Mouse (Mus musculus): Measurements from ENCODE around the gene Pnpla8.
A peak's percentile ranks its signal among the peaks of the same experiment; 100 is the strongest.
"Not testable (repeated sequence)": the region's sequence is repeated elsewhere in the genome, so short reads cannot be mapped to it uniquely, and the experiment has no call there.

Gene Pnpla8

DNA sequence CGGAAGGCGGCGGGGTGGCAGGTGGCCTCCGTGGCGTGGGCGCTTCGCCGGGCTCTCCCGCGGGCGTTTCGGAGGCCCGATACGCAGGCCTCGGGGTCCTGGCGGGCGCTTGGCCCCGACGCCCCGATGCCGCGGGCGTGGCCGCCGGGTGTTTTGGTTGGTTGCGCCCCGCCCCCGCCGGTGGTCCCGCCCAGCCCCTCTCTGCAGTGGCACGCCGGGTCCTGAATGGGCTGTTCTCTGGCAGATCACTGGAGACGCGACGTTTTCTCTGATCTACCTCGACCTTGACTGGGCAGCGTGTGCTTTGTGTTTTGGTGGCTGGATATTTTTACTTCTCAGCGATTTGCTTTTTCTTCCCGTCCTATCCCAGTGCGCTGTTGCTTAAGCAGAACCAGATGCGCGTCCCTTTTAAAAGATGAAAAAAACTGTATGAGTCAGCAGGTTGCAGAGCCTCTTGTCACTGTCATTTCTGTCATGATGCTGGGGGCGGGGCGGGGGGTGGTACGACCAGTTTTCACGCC, 48.2 kb downstream of the Pnpla8 start:
- no peak for DNase-seq (ENCODE audit: low spot score in 2 of 2)

DNA sequence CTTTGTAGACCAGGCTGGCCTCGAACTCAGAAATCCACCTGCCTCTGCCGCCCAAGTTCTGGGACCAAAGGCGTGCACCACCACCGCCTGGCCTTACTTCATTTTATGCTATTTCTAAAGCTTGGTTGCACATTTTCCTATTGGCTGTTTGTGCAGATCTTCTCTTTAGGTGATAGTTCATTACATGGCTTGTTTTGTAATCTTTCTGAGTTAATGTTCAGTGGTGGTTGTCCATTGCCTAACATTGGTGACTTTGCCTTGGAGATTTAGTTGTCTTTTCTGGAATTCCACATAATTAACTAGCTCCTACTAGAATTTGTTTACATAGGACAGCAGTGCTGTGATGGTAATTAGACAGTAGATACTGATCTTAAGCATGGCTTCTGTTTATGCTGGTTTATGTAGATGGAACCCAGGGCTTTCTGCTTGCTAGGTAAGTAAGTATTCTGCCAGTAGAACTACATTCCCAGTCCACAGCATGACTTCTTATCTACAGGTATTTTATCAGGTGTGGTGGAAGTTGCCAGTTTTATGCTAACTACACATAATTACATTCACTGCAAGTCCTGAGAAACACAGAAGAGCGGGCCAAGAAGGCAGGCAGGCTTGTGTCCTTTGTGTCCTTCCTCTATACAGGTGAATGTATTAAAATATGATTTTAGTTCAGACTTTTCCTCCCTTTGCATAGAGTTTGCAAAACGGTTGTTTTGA, 53.1 kb downstream of the Pnpla8 start:
- no peak for DNase-seq (ENCODE audit: low spot score in 2 of 2)

DNA sequence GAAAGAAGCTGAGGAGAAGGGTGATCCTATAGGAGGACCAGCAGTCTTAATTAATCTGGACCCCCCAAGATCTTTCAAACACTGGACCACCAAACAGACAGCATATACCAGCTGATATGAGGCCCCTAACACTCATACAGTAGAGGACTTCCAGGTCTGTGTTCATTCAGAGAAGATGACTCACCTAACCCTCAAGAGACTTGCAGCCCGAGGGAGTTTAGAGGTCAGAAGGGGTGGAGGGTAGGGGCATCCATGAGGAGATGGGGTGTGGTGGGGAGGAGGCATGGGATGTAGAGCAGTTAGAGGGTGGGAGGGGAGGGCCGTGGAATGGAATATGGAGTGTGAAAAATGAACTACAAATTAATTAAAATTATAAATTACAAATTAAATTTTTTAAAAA, 59.0 kb downstream of the Pnpla8 start:
- DNase-seq (ENCODE audit: low spot score in 2 of 2) = not testable (repeated sequence)

DNA sequence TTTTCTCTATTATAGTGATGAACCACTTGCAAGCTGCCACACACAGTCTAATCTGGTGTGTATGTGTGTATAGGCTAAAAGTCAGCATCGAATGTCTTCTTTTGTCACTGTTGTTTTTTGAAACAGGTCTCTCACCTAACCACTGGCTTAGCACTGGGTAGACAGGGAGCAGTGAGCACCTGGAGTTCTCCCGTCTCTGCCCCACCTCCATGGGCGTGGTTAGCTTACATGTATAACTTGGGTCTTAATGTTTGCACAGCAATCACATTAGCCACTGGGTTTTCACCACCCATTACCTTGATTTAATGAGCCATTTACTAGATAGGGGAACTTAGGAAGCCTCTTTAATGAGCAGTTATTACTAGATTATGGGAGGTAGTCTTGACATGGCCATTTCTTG, 60.4 kb downstream of the Pnpla8 start:
- no peak for DNase-seq (ENCODE audit: low spot score in 2 of 2)

DNA sequence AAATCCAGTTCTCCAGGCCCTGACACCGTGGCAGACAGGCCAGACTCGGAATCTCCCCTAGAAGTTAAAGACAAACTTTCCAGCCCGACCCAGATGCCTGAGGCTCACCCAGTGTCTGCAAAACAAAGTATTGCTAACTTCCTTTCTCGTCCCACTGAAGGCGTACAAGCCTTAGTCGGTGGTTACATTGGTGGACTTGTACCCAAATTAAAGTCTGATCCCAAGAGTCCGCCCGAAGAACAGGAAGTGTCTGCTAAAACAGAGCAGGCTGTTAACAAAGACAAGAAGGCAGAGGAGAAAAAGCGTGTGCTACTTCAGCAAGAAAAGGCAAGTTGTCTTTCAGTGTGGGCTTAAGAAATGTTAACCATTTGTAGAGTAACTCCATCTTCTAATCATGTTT, 62.2 kb downstream of the Pnpla8 start:
- no peak for DNase-seq (ENCODE audit: low spot score in 2 of 2)

DNA sequence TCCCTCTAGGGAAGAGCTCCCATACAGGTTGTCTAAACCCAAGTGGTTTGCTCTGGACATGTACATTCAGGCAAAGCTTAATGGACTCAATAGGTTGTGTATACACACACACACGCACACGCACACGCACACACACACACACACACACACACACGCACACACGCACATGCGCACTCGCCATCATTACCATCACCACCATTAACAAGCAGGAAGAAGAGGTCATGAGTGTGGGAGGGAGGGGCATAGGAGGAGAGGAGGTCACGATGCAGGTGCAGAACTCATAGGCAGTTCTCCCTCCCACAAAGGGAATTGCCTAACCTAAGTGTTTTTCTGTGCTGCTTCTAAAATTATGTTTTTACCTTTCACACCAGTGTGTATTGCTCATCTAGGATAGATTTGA, 65.8 kb downstream of the Pnpla8 start:
- no peak for DNase-seq (ENCODE audit: low spot score in 2 of 2)

DNA sequence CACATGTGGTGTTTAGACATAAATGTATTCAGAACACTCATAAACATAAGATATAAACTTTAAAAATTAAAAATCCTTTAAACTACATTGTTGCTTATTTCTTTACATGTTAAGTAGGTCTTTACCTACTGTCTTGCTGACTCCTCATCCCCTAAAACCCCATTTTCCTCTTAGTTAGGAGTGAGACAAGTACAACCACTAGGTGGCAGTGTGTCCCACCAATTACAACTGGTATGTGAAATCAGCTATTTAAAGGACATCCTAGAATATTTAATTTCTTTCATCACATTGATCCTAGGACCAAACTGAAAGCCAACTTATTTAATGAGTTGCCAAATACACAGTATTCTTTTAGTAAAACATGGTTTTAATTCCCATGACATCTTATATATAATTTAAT, 71.1 kb downstream of the Pnpla8 start:
- DNase-seq (ENCODE audit: low spot score in 2 of 2) = peak in 1 of 2 experiments; percentile 9

DNA sequence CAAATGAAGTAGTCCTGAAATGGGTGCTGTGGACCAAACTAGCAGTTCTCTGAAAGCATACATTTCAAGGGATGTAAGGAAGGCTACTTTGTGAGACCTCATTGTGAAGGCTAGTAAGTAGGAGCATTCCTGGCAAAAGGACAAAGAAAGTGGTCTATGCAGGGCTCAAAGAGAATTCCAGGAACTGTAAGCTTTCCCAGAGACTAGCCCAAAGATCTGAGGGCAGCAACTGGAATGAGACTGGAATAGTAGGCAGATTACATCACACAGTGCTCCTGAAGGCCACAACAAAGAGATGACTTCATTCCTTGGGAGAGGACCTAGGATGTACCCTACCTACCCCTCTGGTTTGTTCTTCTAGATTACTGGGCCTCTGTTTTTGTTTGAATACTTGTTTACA, 79.6 kb downstream of the Pnpla8 start:
- no peak for DNase-seq (ENCODE audit: low spot score in 2 of 2)

DNA sequence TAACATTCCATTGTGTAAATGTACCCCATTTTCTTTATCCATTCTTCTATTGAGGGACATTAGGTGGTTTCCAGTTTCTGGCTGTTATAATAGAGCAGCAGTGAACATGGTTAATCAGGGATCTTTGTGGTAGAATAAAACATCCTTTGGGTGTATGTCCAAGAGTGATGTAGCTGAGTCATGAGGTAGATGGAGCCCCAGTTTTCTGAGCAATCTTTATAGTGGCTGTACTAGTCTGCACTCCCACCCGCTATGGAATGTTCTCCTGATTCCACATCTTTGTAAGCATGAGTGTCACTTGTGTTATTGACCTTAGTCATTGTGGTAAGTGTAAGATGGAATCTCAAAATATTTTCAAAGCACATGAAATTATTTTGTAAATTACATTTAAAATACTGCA, 82.8 kb downstream of the Pnpla8 start:
- no peak for DNase-seq (ENCODE audit: low spot score in 2 of 2)

DNA sequence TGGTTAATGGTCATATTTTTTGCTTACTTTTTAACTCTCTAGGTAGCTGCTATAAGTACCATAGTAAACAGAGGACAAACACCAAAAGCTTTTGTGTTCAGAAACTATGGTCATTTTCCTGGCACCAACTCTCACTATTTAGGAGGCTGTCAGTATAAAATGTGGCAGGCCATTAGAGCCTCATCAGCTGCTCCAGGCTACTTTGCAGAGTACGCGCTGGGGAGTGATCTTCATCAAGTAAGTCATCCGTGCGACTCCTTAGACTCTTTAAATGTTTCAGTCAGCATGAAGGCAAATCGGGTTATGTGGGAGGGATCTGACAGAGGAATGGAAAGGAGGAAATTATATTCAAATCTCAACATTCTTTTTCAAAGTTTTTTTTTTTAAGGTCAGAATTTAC, 83.7 kb downstream of the Pnpla8 start:
- DNase-seq (ENCODE audit: low spot score in 2 of 2) = no peak

DNA sequence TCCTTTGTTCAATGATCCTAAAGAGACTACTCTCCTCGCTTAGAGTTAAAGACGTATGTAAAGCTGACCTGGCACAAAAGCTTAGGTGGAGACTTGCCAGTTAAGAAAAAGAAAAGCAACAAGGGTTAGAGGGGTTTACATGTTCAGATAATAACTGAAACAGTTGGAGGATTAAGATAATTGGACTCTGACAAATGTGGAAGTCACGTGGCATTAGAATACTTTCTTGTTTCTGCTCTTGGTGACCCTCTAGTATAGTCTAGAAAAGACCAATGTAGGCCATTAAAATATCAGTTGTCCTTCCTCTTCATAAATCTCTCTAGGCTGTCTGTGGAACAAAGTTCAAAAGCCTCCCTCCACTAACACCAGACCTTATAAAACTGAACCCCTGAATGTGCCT, 87.1 kb downstream of the Pnpla8 start:
- no peak for DNase-seq (ENCODE audit: low spot score in 2 of 2)

DNA sequence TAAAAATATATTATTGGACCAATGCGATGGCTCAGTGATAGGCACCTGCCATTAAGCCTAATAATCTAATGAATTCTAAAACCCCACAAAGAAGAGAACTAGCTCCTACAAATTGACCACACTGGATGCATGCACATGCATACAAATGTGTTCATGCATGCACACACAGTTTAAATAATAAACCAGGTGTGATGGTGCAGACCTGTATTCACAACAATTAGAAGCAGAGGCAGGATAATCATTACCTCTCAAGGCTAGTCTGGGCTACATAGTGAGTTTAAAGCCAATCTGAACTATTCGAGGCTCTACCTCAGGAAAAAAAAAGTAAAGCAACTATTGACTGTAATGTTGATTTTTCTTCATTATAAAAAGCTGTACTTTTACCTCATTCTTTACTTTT, 94.0 kb downstream of the Pnpla8 start:
- no peak for DNase-seq (ENCODE audit: low spot score in 2 of 2)

DNA sequence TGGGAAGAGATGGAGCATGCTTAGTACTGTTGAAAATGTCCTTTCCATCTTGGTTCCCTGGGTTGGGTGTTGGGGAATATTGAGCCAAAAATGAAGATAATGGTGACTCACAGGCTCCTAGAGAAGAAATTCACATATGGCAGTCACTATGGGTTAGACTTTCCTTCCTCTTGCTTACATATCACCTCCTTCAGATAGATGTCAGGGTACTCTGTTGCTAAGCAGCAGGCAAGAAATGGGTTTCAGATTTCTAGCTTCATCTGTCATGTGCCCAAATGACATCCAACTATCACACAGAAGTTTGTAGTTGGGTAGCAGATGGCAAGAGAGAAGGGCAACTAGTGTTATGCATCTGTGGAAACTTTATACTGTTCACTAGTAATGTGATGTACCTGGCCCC, 103.9 kb downstream of the Pnpla8 start:
- DNase-seq (ENCODE audit: low spot score in 2 of 2) = no peak

DNA sequence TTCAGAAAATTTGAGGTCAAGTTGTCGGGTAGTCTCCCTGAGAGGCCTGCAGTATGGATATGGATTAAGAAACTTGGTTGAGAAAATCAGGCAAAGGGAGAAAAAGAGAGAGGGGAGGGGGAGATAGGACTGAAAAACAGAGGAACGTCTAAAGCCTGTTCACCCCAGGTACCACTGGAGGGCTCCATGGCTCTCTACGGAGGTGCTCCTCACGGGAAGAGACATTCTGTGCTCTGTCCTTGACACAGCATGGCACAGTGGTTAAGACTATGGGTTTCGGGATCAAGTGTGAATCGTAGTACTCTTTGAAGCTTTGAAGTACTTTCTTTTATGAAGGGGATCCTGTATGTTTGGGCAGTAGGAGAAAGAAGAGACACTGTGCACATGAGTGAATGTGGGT, 106.3 kb downstream of the Pnpla8 start:
- DNase-seq (ENCODE audit: low spot score in 2 of 2) = no peak

DNA sequence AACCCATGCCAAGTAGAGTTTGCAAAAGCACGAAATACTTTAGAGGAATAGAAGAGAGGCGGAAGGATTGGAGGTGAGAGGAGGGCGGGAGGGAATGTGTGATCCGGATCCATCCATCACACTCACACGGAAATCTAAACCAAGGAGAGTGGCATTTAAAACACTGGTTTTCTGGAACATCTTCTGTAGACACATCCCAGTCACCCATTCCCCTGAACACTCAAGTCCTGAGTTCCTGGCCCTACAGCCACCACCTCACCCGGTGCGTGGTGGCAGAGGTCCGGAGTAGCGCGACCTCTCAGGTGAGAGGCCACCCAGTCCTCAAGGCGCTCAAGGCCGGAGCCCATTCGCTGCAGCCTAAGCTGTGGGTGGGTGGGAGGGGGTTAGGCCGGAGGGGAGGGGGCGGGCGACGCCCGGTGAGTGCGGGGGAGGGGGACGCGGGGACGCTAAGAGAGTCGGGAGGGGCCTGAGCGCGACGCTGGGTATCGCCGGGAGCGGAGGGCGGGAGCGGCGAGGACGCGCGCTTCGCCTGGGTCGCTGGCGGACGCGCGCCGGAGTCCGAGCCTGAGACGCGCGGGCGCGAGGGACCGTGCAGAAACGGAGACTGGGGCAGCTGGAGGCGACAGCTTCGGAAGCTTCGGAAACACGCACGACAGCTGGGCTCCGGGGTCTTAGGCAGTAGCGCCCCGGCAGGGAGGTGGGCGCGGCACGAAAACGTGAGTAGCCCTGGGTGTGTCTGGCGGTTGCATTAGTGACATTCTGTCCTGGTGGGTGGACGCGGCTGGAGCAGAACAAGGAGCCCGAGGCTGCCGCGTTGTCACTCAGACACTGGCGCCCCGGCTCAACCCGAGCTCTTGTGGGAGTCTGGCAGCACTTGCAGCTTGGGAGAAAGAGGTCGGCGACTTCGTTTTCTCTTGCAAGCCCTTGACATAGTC, 107.5 kb downstream of the Pnpla8 start, which contains the start of gene Nrcam:
Gene Nrcam, plus strand, starts transcription at position 505 of the 935 bp plus-strand sequence.
- DNase-seq (ENCODE audit: low spot score in 2 of 2) = peak; percentile 6 to 18

DNA sequence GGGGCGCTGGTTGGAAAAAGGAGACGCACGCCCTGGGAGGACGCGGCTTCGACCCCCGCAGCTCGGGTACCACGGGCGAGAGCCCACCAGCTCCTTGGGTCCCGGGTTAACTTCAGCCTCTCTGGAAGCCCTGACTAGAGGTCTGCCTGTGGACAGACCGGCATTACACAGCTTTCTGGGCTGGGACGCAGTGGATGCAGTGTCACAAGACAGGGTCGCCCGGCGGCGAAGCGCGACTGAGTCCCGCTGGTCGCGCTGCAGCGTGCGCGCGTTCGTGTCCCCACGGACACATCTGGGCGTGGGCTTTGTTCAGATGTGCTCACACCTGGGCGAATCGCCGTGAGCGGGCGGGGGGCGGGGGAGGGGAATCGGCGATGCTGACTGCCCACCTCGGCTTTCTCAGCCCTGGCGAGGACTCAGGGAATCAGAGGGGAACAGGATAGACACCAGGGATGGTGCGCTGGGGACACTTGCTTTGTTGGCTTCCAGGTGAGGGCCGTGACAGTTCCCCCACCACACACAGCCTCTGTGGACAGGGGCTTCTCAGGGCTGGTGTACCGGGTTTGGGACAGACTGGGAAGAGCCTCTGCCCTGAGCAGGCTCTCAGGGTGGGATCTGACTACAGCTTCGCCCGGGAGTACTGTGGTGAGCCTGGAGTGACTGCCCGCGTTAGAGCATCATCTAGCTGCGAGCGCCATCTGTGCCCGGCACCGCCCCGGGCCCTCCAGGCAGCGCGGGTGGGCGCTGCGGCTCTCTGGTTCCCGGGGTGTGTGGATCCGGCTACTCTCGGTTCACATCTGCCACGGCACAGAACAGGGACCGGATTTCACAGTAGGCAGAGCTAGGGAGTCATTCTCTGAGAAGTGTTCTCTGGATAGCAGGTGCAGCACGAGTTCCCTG, 108.4 kb downstream of the Pnpla8 start:
- no peak for DNase-seq (ENCODE audit: low spot score in 2 of 2)

DNA sequence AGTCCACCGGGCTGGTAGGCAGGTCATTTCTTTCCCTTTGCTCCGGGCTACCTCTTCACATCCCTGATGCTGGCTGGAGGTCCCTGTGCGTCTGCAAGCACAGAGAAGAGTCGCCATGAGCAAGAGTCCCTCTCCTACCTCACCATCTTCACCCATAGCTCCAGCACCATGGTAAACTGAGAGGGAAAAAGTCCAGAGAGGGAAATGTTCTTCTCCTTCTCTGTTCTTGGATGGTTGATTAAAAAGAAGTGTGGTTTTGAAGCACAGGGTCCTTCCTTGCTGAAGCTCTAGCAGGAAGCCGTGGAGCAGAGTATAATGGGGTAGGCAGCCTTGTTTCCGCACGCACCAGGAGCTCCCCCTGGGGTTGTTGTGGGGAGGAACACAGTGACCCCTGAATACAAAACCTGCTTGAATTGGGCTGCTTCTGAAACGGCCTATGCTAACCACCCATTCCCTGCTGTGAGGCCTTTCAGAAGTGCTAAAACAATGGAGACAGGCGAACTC, 109.1 kb downstream of the Pnpla8 start:
- DNase-seq (ENCODE audit: low spot score in 2 of 2) = no peak

DNA sequence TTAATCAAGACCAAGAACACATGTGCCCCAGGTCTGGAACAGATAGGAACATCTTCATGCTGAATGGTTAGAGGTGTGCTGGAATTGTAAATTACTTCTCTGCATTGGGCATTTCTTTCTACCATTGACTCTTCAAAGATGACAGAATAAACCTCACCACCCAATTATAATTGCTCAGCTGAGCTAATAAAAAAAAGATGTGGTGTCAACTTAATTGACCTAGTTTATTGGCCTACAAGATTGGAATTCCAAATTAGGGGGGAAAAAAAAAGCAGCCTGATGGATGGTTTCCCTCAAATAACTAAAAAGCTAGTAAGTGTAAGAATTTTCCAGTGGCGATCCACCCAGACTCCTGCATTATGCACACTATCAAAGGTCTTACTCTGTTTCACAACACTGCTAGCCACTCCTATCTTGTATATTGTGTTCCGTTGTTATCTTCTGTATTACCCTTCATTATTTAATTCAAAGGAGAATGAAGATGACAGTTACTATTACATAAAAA, 116.0 kb downstream of the Pnpla8 start:
- DNase-seq (ENCODE audit: low spot score in 2 of 2) = no peak

DNA sequence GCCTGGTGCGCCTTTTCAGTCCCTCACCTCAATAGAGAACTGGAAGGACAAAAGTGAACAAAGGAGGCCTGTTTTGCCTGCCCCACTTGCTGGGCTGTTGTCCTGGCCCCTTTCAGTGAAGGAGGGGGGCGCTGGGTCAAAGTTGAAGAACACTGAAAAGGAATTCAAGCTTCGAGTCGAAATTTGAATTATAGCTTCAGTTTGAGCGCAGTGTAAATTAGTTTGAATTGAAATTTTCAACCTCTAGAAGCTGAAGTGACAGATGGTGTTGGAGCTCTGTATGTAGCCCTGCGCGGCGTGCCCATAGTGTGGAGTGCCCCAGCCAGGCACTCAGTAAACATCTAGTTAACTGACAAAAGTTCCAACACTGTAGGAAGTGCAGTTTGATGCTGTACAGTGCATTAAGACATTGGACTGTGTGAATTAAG, 117.0 kb downstream of the Pnpla8 start:
- no peak for DNase-seq (ENCODE audit: low spot score in 2 of 2)

DNA sequence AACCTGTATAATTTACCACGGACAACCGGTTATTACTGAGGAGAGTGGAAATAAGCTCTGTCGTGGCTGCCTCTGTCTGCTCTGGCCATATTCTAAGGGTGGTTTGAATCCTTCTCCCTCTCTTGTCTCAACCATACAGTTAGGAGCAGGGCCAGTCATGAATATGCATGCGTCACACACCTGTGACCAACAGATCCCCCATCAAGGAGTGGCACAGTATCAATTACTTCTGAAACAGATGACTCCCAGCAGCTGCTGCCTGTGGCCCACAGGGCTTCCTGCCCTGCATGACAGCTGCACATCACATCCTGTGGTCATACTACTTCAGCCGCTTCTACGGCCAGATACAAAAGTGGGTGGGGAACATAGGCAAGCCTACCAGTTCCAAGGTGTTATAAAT, 122.9 kb downstream of the Pnpla8 start:
- DNase-seq (ENCODE audit: low spot score in 2 of 2) = no peak

DNA sequence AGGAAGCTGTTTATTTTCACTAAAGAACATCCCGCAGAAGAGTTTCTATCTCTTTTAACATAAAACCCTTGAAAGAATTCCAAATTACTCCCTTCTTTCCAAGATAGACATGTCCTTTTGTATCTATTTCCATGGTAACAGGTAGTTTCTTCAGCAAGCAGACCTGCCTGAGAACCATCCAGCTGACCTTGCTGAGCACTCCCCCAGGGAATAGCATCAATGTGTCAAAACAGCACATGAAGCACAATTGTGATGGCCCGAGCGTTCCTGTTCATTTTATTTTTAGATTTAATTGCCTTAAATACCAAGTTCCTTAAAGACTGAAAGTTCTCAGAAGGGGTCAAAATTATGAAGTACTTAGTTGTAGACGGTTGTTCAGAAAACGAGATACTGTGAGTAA, 124.1 kb downstream of the Pnpla8 start:
- no peak for DNase-seq (ENCODE audit: low spot score in 2 of 2)

Measured in urinary bladder, adult 18-20 months (tissue).